Mouse (Mus musculus) naive thymus-derived CD4-positive, alpha-beta T cell, adult 2 months (primary cell): ENCODE measurements around the gene Il23a.
"Not testable (repeated sequence)": the region's sequence is repeated elsewhere in the genome, so short reads cannot be mapped to it uniquely, and the experiment has no call there.

Experiments
- DNase-seq: peaks from one replicate; pipeline ENCODE4 v3.0.0-alpha.2; 2011; ENCODE audit warnings: low read depth

Gene Il23a

DNA sequence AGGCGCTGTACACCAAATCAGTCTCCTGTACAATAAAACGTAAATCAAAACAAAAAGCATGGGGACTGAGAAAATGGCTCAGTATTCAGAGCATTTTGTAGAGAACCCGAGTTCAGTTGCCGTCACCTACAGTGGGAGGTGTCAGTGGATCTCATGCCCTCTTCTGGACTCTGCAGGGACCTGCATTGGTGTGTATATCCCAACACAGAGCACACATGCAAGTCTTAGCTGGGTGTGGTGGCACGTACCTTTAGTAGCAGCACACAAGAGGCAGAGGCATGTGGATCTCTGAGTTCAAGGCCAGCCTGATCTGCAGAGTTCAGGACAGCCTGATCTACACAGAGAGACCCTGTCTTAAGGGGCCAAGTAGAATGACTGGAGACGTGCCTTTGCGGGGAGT, 11.1 kb upstream of the Il23a start:
- no peak for DNase-seq

- peak; percentile 100 for DNase-seq
Observed at GRCm38 (mm10) chr10:128303126-128304021, 4.8 kb upstream of the Il23a start, which contains the start of gene Pan2. Pan2 (plus strand) TSS chr10:128303335.

- no peak for DNase-seq
Observed at GRCm38 (mm10) chr10:128302785-128303125, 4.2 kb upstream of the Il23a start.

- peak; percentile 27 for DNase-seq
Observed at GRCm38 (mm10) chr10:128302357-128302756, 3.8 kb upstream of the Il23a start.

DNA sequence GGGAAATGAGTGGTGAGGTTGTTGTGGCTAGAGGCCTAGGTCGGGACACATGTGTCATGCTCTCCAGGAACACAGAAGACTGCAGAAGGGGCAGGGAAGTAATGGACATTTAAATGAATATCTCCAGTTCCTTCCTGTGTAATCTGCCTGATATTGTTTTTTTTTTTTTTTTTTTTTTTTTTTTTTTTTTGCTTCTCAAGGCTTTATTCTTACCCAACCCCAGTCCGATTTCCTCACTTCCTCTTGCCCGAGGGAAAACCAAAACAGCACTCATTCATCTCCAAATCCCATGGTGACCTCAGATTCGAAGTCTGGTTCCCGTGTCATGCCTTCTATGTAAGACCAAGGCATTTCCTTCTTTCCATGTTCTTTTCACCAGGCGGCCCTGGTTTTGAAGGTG, 309 bp downstream of the Il23a start:
- no peak for DNase-seq

GRCm38 (mm10) chr10:128297622-128298021, 930 bp downstream of the Il23a start:
- no peak for DNase-seq

GRCm38 (mm10) chr10:128297221-128297620, 1.3 kb downstream of the Il23a start:
- DNase-seq: no peak

DNA sequence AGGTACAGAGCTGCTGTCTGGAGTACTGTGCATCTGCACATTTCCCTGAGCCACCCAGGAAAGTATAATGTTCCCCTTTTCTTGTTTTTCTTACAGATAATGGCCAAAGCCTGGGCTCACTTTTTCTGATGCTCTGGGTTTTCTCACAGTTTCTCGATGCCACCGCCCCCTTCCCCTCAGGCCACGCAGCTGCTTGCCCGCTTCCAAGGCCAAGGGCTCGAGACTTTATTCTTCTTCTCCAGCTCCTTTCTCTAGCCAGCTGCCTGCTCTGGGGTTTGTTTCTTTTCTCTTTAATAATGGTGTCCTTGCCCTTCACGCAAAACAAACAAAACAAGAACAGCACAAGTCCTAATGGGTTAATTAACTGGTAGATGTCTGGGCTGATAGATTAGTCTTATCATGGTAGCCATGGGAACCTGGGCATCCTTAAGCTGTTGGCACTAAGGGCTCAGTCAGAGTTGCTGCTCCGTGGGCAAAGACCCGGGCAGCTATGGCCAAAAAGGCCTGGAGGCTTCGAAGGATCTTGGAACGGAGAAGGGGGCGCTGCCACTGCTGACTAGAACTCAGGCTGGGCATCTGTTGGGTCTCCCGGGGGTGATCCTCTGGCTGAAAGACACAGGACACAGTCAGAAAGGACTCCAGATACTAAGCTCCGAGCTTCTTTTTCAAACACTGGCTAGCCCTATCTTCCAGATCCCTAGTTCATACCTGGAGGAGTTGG, 2.0 kb downstream of the Il23a start:
- no peak for DNase-seq

GRCm38 (mm10) chr10:128290594-128290993, 8.0 kb downstream of the Il23a start:
- not testable (repeated sequence) for DNase-seq

- DNase-seq: peak; percentile 78
Observed at GRCm38 (mm10) chr10:128283604-128284579, 14.7 kb downstream of the Il23a start.

DNA sequence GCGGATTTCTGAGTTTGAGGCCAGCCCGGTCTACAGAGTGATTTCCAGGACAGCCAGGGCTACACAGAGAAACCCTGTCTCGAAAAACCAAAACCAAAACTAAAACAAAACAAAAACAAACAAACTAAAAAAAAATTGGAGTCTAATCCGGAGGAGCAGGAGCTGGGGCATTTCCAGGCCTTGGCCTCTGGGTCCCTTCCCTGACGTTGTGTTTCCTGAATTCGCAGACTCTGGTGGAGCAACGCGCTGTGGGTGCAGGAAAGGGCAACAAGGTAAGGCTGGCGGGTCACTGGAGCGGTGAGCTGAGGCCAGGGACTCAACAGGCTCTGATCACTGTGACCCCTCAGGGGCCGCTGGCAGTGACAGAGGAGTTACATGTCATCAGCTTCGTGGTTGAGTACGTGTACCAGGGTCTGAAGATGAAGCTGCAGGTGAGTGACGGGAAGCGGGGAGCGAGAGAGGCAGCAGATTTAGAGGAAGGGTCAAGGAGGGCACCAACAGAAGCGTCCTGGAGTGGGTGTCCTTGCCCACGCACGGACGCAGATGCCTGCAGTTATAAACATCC, 15.6 kb downstream of the Il23a start:
- DNase-seq: no peak

DNA sequence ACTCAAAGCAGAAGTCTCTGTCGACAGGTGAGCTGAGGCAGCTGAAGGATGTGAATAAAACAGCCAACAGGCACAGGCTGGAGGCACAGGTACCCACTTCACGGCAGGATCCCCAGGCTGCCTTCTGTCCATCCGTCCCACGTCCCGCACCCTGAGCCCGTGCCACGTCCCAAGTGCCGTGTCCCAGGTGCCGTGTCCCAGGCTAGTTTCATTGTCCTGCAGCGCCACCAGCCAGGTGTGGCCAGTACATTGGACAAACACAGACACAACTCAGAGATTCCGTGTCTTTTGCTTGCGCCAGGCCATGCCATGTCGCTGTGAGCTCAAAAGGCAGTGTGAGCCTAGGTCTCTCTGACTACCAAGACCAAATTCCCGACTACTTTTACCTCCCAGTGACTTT, 16.9 kb downstream of the Il23a start:
- no peak for DNase-seq

DNA sequence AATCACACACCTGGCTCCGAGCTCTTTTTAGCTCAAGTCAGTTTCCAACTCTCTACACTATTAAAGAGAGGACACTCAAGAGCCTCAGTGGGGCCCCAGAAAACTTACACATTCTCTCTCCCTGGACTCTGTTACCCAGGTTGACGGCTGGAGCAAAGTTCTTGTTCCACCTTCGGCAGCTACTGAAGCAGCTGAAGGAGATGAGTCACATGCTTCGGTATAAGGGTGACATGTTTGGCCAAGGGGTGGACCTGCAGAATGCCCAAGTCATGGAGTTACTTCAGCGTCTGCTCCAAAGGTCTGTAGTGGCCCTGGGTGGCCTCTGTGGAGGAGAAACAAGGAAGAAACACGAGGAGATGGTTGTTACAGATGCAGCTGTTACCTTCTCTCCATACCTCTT, 17.6 kb downstream of the Il23a start:
- DNase-seq: no peak

DNA sequence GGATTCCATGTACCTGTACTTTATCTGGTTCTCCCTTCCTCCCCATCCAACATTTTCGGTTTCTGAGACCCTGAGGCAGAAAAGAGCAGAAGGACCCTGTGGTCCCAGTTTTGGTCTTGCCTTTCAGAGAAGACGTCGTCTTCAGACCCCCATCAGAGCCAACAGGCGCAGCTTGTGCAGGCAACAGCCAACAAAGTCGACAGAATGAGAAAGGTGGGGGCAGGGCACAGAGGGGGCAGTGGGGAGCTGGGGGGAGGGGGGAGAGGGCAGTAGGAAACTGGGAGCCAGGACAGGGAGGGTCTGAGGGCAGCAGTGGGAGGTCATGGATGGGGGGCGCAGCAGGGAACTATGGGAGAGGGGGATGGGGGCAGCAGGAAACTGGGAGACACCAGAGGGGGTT, 20.4 kb downstream of the Il23a start:
- DNase-seq: no peak

- DNase-seq: not testable (repeated sequence)
Observed at GRCm38 (mm10) chr10:128275374-128275773, 23.2 kb downstream of the Il23a start.

GRCm38 (mm10) chr10:128272819-128273439, 25.6 kb downstream of the Il23a start:
- DNase-seq: not testable (repeated sequence)

DNA sequence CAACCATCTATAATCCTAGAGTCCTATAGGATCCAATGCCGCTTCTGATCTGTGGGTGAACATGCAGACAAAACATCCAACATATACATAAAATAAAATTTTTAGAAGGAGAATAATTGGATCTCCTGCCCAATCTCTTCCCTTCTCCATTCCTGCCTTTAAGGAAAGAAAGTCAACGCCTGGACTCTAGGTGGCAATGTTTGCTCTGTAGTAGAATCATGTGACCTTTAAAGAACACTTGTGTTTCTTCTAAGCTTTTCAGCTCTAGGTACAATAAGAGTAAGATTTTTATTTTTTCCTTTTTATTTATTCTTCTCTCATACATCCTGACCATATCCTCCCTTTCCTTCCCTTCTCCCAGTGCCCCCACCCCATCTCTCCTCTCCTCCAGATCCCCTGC, 26.7 kb downstream of the Il23a start:
- DNase-seq: no peak

DNA sequence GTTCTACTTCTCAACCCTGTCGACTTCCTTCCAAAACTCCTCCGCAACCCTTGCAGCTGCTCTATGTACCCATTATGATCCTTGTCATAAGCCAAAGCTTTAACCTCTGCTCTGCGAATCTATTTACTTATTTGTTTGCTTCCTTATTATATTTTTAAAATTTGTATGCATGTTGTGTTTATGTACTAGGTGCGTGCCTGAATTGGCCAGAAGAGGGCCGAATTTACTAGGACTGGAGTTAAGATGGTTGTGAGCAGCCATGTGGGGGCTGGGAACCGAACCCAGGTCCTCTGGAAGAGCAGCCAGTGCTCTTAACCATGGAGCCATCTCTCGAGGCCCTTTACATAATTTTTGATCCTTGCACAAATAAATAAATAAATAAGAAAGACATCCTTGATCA, 27.7 kb downstream of the Il23a start:
- no peak for DNase-seq

GRCm38 (mm10) chr10:128270287-128270841, 28.2 kb downstream of the Il23a start, which contains the start of gene Stat2:
Stat2 (plus strand) TSS chr10:128270559.
- DNase-seq: peak; percentile 95

GRCm38 (mm10) chr10:128269206-128269910, 29.2 kb downstream of the Il23a start:
- DNase-seq: no peak
